Mouse (Mus musculus) layer of hippocampus, adult 18-20 months (tissue): ENCODE results near the gene Fkbp1a. TPM values are rescaled to one million over a fixed set of nuclear protein-coding genes. Genes with fewer than 3 reads are reported as not detected.

ENCODE experiments used
- DNase-seq, 2 experiments: peaks; one replicate each; pipeline ENCODE4 v3.0.0; 2022; ENCODE audit warnings: low spot score in 2 of 2
- long read RNA-seq: library from polyadenylated mRNA; stranded (forward); transcript quantifications from one replicate; pipeline ENCODE4 v2.0.0, GENCODE M21; 2021
- total RNA-seq, 2 experiments: library from RNA; stranded (reverse); gene quantifications; 2 replicates each; pipeline ENCODE4 v1.2.3; 2021

The Fkbp1a gene
- total RNA-seq = 100 to 1,000 TPM; 972 to 973 TPM
- long read RNA-seq, transcript Fkbp1a-205 (4 exons, 1,588 nt) = minor isoform, 7 of 1,068 reads
- long read RNA-seq, transcript Fkbp1a-210 (4 exons, 438 nt) = minor isoform, 11 of 1,068 reads
- long read RNA-seq, transcript Fkbp1a-201 (5 exons, 1,658 nt) = major isoform, 899 of 1,068 reads
- long read RNA-seq, partial matches to known transcripts = 24 of 1,068 reads
- long read RNA-seq, other reads (novel, unspliced or antisense) = 127 of 1,068 reads

- DNase-seq = peak; percentile 95 to 97
Observed at GRCm38 (mm10) chr2:151542323-151543062, at the start of gene Fkbp1a. TSS of gene Fkbp1a (plus strand) at chr2:151542483.

- peak; percentile 93 to 97 for DNase-seq
Observed at GRCm38 (mm10) chr2:151494035-151494803, 48.1 kb upstream of the Fkbp1a start, which contains the start of gene Nsfl1c. TSS of gene Nsfl1c (plus strand) at chr2:151494182.

GRCm38 (mm10) chr2:151498358-151498757 lies 43.9 kb upstream of the Fkbp1a start:
- no peak for DNase-seq

- DNase-seq = no peak
Observed at GRCm38 (mm10) chr2:151500442-151501007, 41.8 kb upstream of the Fkbp1a start.

GRCm38 (mm10) chr2:151504226-151504625 lies 38.1 kb upstream of the Fkbp1a start:
- no peak for DNase-seq

GRCm38 (mm10) chr2:151512199-151512598 lies 30.1 kb upstream of the Fkbp1a start:
- peak in 1 of 2 experiments; percentile 61 for DNase-seq

GRCm38 (mm10) chr2:151513525-151514285 lies 28.6 kb upstream of the Fkbp1a start:
- peak in 1 of 2 experiments; percentile 45 for DNase-seq

- no peak for DNase-seq
Observed at GRCm38 (mm10) chr2:151519000-151519399, 23.3 kb upstream of the Fkbp1a start.

- no peak for DNase-seq
Observed at GRCm38 (mm10) chr2:151524324-151525041, 17.8 kb upstream of the Fkbp1a start.

- no peak for DNase-seq
Observed at GRCm38 (mm10) chr2:151525520-151525919, 16.8 kb upstream of the Fkbp1a start.

GRCm38 (mm10) chr2:151528066-151528465 lies 14.2 kb upstream of the Fkbp1a start:
- DNase-seq = no peak

- DNase-seq = no peak
Observed at GRCm38 (mm10) chr2:151529169-151529568, 13.1 kb upstream of the Fkbp1a start.

- no peak for DNase-seq
Observed at GRCm38 (mm10) chr2:151530378-151531230, 11.7 kb upstream of the Fkbp1a start.

- no peak for DNase-seq
Observed at GRCm38 (mm10) chr2:151533632-151534031, 8.7 kb upstream of the Fkbp1a start.

GRCm38 (mm10) chr2:151535961-151536617 lies 6.2 kb upstream of the Fkbp1a start:
- peak in 1 of 2 experiments; percentile 59 for DNase-seq

GRCm38 (mm10) chr2:151536618-151536974 lies 5.7 kb upstream of the Fkbp1a start:
- peak in 1 of 2 experiments; percentile 83 for DNase-seq

- no peak for DNase-seq
Observed at GRCm38 (mm10) chr2:151538646-151539045, 3.6 kb upstream of the Fkbp1a start.

GRCm38 (mm10) chr2:151543063-151543895 lies 996 bp downstream of the Fkbp1a start:
- peak; percentile 47 to 76 for DNase-seq
